Mouse (Mus musculus) embryonic facial prominence, embryonic 11.5 days (tissue): ENCODE results near the gene Rrp1. TPM values are rescaled to one million over a fixed set of nuclear protein-coding genes. Genes with fewer than 3 reads are reported as not detected.

ENCODE experiments used
- ATAC-seq: fragments of 200-750 bp; cut with Nextera tagmentation; replicated peaks from 2 replicates; pipeline ENCODE4 v1.8.0; 2017; ENCODE audit warnings: low read depth; ENCODE audit not compliant: insufficient number of reproducible peaks, low FRiP score, low TSS enrichment
- DNase-seq: peaks from one replicate; pipeline ENCODE4 v3.0.0-alpha.2; 2015; ENCODE audit warnings: low spot score
- H3K27ac ChIP-seq: fragments of 300-500 bp; sonication (generic); replicated peaks from 2 replicates; pipeline ENCODE4 v1.5.1; 2014; ENCODE audit warnings: mild to moderate bottlenecking, low read depth, low read length, control low read depth
- H3K27me3 ChIP-seq: fragments of 300-500 bp; sonication (generic); 2 replicates; pipeline ENCODE4 v1.6.1; 2014; ENCODE audit warnings: mild to moderate bottlenecking, low read length, moderate library complexity, mixed read lengths; ENCODE audit not compliant: control insufficient read depth, insufficient read depth
- H3K36me3 ChIP-seq: fragments of 300-500 bp; sonication (generic); replicated peaks from 2 replicates; pipeline ENCODE4 v1.6.1; 2014; ENCODE audit warnings: low read depth, mild to moderate bottlenecking, low read length, moderate library complexity, mixed read lengths; ENCODE audit not compliant: control insufficient read depth, insufficient read depth
- H3K4me1 ChIP-seq: fragments of 300-500 bp; sonication (generic); 2 replicates; pipeline ENCODE4 v1.6.1; 2014; ENCODE audit warnings: low read length, mixed read lengths; ENCODE audit not compliant: control insufficient read depth, insufficient read depth
- H3K4me2 ChIP-seq: fragments of 300-500 bp; sonication (generic); 2 replicates; pipeline ENCODE4 v1.6.1; 2014; ENCODE audit warnings: low read depth, mild to moderate bottlenecking, control low read depth, low read length, moderate library complexity
- H3K4me3 ChIP-seq: fragments of 300-500 bp; sonication (generic); 2 replicates; pipeline ENCODE4 v1.5.1; 2014; ENCODE audit warnings: low read depth, low read length, control low read depth
- H3K9ac ChIP-seq: fragments of 300-500 bp; sonication (generic); replicated peaks from 2 replicates; pipeline ENCODE4 v1.6.1; 2014; ENCODE audit warnings: mild to moderate bottlenecking, control low read depth, low read length
- H3K9me3 ChIP-seq: fragments of 300-500 bp; sonication (generic); replicated peaks from 2 replicates; pipeline ENCODE4 v1.6.1; 2016; ENCODE audit warnings: mild to moderate bottlenecking, low read length, inconsistent platforms, mixed read lengths; ENCODE audit not compliant: control insufficient read depth
- WGBS: fragments of 180-500 bp; shearing (Covaris S2); extraction: QIAGEN DNeasy Blood & Tissue Kit; methylation state at CpG from one replicate; pipeline ENCODE4 v1.1.7; 2014; 5-methylcytosine and 5-hydroxymethylcytosine counted together
- polyA plus RNA-seq: library from polyadenylated mRNA; unstranded; fragments of >200 nt; fragmentation: Nextera tagmentation; extraction: Ambion mirVana; gene quantifications from 2 replicates; pipeline ENCODE4 v1.2.1, GENCODE M21; 2014

Rrp1 gene
- polyA plus RNA-seq, 1 experiment from 2014 or later: 225 TPM

GRCm38 (mm10) chr10:78390982-78391470 lies 21.8 kb downstream of the Rrp1 start:
- Histone ChIP-seq H3K4me3 (no peak overlapping the region), H3K27ac (no peak overlapping the region), H3K4me2 (no peak overlapping the region), H3K36me3 (no peaks in the 10 kb centered on the region), H3K9ac (no peak overlapping the region), H3K27me3 (peaks cover 19% of the 10 kb centered on the region), H3K9me3 (no peaks in the 10 kb centered on the region), H3K4me1 (no peaks in the 10 kb centered on the region)
- ATAC-seq (no peak), DNase-seq (no peak)
- WGBS: 6% methylated on average over 4 of the region's 4 CpGs

GRCm38 (mm10) chr10:78388216-78388980 lies 24.4 kb downstream of the Rrp1 start:
- Histone ChIP-seq H3K36me3 (no peaks in the 10 kb centered on the region), H3K4me1 (no peaks in the 10 kb centered on the region), H3K4me3 (no peak overlapping the region), H3K9ac (no peak overlapping the region), H3K27me3 (peaks cover 19% of the 10 kb centered on the region), H3K9me3 (no peaks in the 10 kb centered on the region), H3K27ac (no peak overlapping the region), H3K4me2 (no peak overlapping the region)
- WGBS: 60% methylated on average over 20 of the region's 20 CpGs
- no peak for DNase-seq
- no peak for ATAC-seq

GRCm38 (mm10) chr10:78385520-78385919 lies 27.3 kb downstream of the Rrp1 start:
- H3K9me3 ChIP-seq: no peaks in the 10 kb centered on the region
- ATAC-seq: no peak
- H3K4me3 ChIP-seq: no peak overlapping the region
- H3K27ac ChIP-seq: no peak overlapping the region
- no peaks in the 10 kb centered on the region for H3K36me3 ChIP-seq
- H3K9ac ChIP-seq: no peak overlapping the region
- no peaks in the 10 kb centered on the region for H3K4me1 ChIP-seq
- WGBS: 72% methylated on average over 5 of the region's 5 CpGs
- peaks cover 6% of the 10 kb centered on the region for H3K27me3 ChIP-seq
- no peak for DNase-seq
- H3K4me2 ChIP-seq: no peak overlapping the region

GRCm38 (mm10) chr10:78383567-78383966 lies 29.3 kb downstream of the Rrp1 start:
- Histone ChIP-seq H3K27me3 (no peaks in the 10 kb centered on the region), H3K4me3 (no peak overlapping the region), H3K36me3 (no peaks in the 10 kb centered on the region), H3K9ac (no peak overlapping the region), H3K4me1 (no peaks in the 10 kb centered on the region), H3K27ac (no peak overlapping the region), H3K9me3 (no peaks in the 10 kb centered on the region), H3K4me2 (no peak overlapping the region)
- 81% methylated on average over 3 of the region's 3 CpGs for WGBS
- no peak for ATAC-seq
- no peak for DNase-seq

GRCm38 (mm10) chr10:78378516-78378915 lies 34.3 kb downstream of the Rrp1 start:
- Histone ChIP-seq H3K27me3 (no peaks in the 10 kb centered on the region), H3K36me3 (no peaks in the 10 kb centered on the region), H3K4me3 (no peak overlapping the region), H3K4me2 (no peak overlapping the region), H3K9ac (no peak overlapping the region), H3K27ac (no peak overlapping the region), H3K9me3 (no peaks in the 10 kb centered on the region), H3K4me1 (no peaks in the 10 kb centered on the region)
- 95% methylated on average over 7 of the region's 7 CpGs for WGBS
- no peak for DNase-seq
- no peak for ATAC-seq

- no peak for ATAC-seq
These were observed 39.9 kb downstream of the Rrp1 start for GRCm38 (mm10) chr10:78372681-78373668.

GRCm38 (mm10) chr10:78371746-78372145 lies 41.1 kb downstream of the Rrp1 start:
- 87% methylated on average over 6 of the region's 6 CpGs for WGBS
- H3K27ac ChIP-seq: no peak overlapping the region
- H3K36me3 ChIP-seq: no peaks in the 10 kb centered on the region
- H3K4me1 ChIP-seq: no peaks in the 10 kb centered on the region
- H3K9me3 ChIP-seq: no peaks in the 10 kb centered on the region
- DNase-seq: no peak
- H3K4me3 ChIP-seq: no peak overlapping the region
- H3K9ac ChIP-seq: no peak overlapping the region
- ATAC-seq: no peak
- no peak overlapping the region for H3K4me2 ChIP-seq
- no peaks in the 10 kb centered on the region for H3K27me3 ChIP-seq

More at GRCm38 (mm10) chr10:78372681-78373668, 39.9 kb downstream of the Rrp1 start:
- H3K9me3 ChIP-seq: no peaks in the 10 kb centered on the region
- H3K27ac ChIP-seq: no peak overlapping the region
- no peaks in the 10 kb centered on the region for H3K27me3 ChIP-seq
- no peak overlapping the region for H3K4me2 ChIP-seq
- H3K4me3 ChIP-seq: no peak overlapping the region
- no peak overlapping the region for H3K9ac ChIP-seq
- WGBS: 66% methylated on average over 27 of the region's 27 CpGs
- no peaks in the 10 kb centered on the region for H3K36me3 ChIP-seq
- no peaks in the 10 kb centered on the region for H3K4me1 ChIP-seq
- no peak for DNase-seq
